Mouse (Mus musculus) cerebellum, adult 9-11 months (tissue): ENCODE measurements at regions not wholly inside any gene's neighbourhood (a gene's known extent, or its start where the extent isn't known, plus 50 kb on each side); places are given as distances from the start of the nearest gene placed in this dataset.
"Not testable (repeated sequence)": the region's sequence is repeated elsewhere in the genome, so short reads cannot be mapped to it uniquely, and the experiment has no call there.

ENCODE experiments used
- DNase-seq: peaks from one replicate; pipeline ENCODE4 v3.0.0; 2022

- DNase-seq: not testable (repeated sequence)
Observed at GRCm38 (mm10) chr17:82922986-82923385, 292.1 kb upstream of the Pkdcc start.

DNA sequence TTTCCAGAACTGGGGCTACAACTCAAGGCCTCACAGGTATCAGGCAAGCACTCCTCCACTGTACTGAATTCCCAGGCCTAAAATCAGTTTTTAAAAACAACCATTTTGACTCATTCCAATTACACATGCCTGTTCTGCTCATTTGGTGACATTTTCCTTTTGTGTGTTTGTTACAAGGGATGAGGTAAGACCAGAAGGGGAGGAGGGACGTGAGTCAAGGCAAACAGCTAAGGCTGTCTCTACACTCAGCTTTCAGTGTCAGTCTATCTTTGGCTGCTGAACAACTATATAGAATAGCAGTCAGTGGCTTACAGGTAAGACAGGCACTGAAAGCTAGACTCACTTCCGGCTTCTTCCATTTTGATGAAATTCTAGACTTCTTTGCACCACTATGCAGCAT is 289.3 kb upstream of the Pkdcc start:
- DNase-seq: no peak

- DNase-seq: no peak
Observed at GRCm38 (mm10) chr17:82927681-82928080, 287.4 kb upstream of the Pkdcc start.

DNA sequence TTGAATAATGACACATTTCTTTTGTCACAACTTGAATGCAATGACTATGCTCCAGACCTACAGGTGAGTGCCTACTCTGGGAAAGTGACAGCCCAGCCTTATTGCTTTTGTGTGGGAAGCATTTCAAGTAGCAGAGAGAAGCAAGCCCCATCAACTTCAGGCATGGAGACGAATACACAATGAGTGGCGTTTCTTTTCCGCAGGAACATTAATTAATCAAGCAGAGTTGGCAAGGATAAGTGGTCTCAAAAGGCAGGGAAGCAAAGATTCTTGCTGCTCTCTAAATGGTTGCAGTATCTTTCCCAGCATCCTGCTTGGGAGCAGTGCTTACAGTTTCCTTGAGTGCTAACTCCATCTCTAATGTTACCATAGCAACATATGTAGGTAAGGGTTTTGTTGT is 285.6 kb upstream of the Pkdcc start:
- no peak for DNase-seq

DNA sequence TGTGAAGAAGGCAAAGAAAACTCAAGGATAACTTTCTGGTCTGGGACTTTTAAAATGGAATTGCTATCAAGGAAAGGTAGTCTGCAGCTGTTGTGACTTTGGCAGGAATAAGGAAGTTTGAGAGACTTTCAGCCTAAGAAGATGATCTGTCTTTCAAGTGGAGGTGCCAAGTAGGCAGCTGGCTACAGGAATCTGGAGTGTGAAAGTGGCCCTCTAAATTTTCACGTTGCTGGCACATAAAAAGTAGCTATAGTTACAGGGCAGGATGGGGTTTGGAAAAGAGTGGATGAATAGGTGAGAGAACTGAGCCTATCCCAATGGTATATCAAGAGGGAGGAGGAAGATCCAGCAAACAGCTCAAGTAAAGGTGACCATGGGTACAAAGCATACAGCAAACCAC is 284.4 kb upstream of the Pkdcc start:
- no peak for DNase-seq

- no peak for DNase-seq
Observed at GRCm38 (mm10) chr17:82931476-82931875, 283.6 kb upstream of the Pkdcc start.

- no peak for DNase-seq
Observed at GRCm38 (mm10) chr17:82936836-82937235, 278.3 kb upstream of the Pkdcc start.

GRCm38 (mm10) chr17:82946083-82946482 is 269.0 kb upstream of the Pkdcc start:
- no peak for DNase-seq

DNA sequence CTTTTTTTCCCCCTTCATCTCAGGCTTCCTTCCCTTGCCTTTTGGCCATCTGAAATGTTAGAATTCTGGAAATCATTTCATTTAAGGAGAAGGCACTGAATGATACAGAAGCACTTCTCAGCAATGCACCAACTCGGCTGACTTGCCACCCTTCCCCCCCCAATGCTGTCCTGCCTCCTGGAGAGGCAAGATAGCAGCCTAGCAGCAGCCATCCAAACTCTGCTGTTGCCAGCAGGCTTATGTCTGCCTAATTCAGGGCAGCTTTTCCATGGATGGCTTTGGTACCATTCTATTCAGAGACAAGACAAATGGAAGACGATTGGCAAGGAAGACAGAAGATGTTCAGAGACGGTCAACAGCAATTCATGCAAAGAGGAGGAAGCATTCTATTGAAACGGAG is 265.3 kb upstream of the Pkdcc start:
- no peak for DNase-seq

GRCm38 (mm10) chr17:82950268-82950667 is 264.8 kb upstream of the Pkdcc start:
- no peak for DNase-seq

DNA sequence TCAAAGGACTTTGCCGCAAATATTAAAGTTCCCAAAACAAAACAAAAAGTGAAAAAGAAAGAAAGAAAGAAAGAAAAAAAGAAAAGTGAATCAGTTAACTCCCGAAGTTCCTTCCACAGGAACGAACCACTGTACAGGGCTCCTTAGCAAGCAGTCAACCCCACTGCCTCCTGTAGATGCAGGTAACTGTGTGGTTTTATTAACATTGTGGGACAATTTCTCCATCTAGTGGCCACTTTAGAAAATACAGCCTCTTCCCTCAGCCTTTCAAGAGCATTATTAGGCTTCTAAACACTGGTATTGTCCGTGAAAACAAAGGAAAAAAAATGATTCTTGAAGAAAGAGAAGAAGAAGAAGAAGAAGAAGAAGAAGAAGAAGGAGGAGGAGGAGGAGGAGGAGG is 257.7 kb upstream of the Pkdcc start:
- DNase-seq: peak; percentile 3

- DNase-seq: no peak
Observed at GRCm38 (mm10) chr17:82963374-82963773, 251.7 kb upstream of the Pkdcc start.

GRCm38 (mm10) chr17:82999710-83000109 is 215.4 kb upstream of the Pkdcc start:
- DNase-seq: no peak

- no peak for DNase-seq
Observed at GRCm38 (mm10) chr17:83000411-83000810, 214.7 kb upstream of the Pkdcc start.

DNA sequence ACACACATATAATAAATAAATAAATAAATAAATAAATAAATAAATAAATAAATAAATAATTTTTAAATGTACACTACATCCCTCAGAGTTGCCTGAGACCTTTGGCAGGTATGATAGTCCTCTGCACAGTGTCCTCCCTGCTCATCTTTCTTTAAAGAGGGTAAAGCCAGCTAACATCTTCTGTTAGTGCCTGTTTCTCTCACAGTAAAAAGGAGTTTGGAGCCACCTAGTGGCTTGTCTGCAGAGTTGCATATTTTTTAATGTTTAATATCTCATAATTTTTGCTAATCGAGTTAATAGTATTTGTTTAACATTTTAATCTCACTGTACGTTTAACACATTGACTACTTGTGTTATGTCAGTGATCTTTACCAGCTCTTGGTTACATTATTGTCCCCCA is 213.5 kb upstream of the Pkdcc start:
- DNase-seq: no peak

GRCm38 (mm10) chr17:83010845-83011244 is 204.2 kb upstream of the Pkdcc start:
- no peak for DNase-seq

DNA sequence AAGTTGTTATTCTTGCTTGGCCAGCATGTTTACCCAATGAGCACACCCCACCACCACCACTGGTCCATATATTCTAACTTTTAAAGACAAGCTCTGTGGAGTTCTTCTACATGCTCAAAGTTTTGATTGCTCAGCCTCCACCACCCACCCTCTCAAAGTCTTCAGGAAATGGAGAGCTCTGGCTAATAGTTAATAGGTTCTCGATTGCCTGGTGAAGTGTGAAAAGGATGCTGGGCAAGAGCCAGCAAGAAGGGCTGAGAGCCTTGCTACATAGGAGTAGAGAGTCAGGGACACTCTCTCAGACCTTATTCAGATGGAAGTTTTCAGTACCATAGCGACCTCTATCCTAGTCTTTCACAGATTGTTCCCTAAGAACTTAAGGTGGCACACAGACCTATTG is 199.4 kb upstream of the Pkdcc start:
- no peak for DNase-seq

GRCm38 (mm10) chr17:83016936-83017335 is 198.2 kb upstream of the Pkdcc start:
- no peak for DNase-seq

DNA sequence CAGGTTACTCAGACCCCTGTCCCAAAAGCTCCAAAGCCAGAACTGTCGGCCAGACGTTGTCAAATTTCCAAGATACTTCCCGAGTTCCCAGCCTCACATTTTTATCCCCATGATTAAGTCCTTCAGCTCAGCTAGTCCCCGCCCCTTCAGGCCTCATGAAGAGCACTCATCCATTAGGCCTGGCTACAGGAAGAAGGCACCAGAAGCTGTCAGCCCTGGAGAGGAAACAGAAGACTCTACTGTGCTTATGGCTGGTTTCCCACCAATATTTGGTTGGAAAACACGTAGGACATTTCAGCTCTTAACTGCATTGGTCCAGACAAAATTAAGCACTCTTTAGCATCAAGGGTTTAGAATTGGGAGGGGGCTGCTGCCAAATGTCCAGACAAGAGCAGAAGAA is 195.8 kb upstream of the Pkdcc start:
- no peak for DNase-seq

GRCm38 (mm10) chr17:83020576-83020975 is 194.5 kb upstream of the Pkdcc start:
- peak; percentile 65 for DNase-seq

DNA sequence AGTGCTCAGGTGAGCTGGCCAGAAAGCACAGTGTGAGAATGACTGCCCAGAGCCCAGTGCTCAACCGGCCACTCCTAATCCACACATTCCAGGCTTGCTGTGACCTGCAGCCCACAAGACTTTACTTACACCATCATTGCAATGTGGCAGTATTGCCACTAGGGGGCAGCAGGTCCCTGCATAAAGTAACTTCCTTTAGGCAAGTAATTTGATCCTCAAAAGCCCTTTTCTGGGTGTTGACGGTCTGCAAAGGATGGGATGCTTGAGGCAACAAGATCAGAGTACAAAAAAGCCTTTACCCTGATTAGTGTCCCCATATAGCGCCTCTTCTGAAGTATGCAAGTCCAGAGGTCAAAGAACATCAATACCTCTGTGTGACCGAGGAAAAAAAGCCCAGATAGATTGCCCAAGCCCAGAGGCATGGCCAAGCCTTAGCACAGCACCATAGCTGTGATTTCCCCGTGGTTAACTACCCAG is 189.7 kb upstream of the Pkdcc start:
- DNase-seq: peak; percentile 57

- DNase-seq: no peak
Observed at GRCm38 (mm10) chr17:83034914-83035573, 180.0 kb upstream of the Pkdcc start.

DNA sequence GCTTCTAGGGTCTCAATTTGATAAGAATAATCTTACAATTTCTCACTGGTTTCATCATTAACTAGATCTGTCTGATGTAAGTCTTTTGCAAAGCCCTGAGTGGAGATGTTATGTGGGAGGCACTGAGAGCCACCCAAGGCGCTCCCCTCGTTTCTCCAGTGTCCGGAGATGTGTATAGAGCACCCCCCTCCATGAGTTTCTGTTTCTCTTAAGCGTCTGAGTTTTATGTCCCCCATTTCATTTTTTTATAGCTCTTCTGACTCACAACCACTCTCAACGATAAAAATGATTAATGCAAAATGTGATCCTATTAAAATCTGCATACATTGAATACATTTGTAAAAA is 179.5 kb upstream of the Pkdcc start:
- DNase-seq: no peak

DNA sequence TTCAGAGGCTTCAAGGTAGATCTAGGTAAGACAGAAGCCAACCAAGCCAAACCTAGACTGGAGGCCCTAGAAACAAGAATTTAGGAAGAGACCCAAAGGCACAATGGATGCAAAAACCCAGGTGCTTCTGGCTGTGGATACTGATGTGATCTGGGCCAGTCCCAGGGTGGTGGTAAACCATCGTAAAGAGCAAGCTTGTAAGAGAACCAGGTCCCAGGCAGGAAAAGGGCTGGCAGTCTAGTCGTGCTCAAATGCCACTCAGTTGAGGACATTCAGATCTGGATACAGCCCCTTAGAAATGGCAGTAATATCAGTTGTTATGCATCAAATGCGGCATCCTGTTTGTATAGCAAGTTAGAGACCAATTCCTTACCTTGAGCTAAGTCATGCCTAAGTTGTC is 175.5 kb upstream of the Pkdcc start:
- DNase-seq: no peak

- no peak for DNase-seq
Observed at GRCm38 (mm10) chr17:83044515-83044914, 170.6 kb upstream of the Pkdcc start.
